Mouse (Mus musculus): ENCODE measurements at regions not wholly inside any gene's neighbourhood (a gene's known extent, or its start where the extent isn't known, plus 50 kb on each side); places are given as distances from the start of the nearest gene placed in this dataset.

DNA sequence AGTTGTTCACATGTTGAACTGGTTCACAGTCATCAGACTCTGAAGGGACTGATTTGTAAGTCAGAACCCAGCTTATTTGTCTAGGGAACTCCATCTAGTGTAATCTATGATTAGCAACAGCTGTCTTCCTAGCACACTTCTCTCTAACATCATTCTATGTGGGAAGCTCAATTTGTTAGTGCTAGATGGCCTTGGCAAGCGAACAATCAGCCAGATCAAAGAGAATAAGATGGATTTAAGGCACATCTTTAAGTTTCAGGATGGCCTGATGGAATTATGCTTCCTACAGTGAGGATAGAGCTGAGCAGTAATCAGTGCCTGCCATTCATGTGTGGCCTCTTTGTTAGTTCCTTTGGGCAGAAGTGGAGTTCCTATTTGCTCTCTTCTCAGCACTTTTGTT lies 183.1 kb upstream of the Pdcd1 start:
- no peak for DNase-seq
- intact Hi-C loops (cut with DNase I), result no loop called here

- DNase-seq, result no peak
- intact Hi-C loops (cut with DNase I), result no loop called here
These were observed 168.7 kb upstream of the Pdcd1 start for GRCm38 (mm10) chr1:94221006-94221405.

DNA sequence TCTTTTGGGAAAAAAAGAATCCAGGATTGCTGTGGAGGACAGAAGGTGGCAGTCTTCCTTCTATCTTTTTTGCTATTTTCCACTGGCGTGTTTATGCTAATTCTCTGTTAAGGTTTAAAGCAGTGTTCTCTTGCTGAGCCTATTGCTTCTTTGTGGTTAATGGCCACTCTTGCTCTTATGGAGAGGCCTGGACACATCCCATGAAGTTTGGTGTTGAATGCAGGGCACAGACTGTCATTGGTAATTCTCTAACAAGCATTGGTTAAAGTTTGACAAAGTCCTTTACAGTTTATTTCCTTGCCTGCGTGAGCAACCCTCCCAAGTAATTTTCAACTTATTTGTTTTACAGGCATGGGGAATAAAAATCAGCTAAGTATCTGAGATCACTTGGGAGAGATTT lies 165.1 kb upstream of the Pdcd1 start:
- intact Hi-C loops (cut with DNase I), result no loop called here
- no peak for DNase-seq

- intact Hi-C loops (cut with DNase I), result no loop called here
- no peak for DNase-seq
These were observed 156.6 kb upstream of the Pdcd1 start for GRCm38 (mm10) chr1:94208929-94209328.

DNA sequence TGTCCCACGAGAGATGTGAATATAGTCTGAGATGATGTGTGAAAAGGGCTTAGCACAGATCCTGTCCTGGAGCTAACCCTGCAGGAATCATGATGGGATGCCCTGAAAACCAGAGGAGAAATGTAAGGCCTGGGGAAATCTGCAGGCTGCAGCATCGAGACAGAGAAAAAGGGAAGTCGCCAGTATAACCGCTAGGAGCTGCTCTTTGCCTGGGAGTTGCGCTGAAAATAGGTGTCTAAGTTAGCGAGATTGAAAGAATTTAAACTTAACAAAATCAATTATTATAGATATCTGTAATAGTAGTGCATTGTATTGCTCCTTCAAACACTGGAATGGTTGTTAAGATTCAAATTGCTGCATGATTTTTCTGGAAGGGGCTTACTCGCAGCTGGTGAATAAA lies 155.5 kb upstream of the Pdcd1 start:
- intact Hi-C loops (cut with DNase I), result no loop called here
- no peak for DNase-seq

DNA sequence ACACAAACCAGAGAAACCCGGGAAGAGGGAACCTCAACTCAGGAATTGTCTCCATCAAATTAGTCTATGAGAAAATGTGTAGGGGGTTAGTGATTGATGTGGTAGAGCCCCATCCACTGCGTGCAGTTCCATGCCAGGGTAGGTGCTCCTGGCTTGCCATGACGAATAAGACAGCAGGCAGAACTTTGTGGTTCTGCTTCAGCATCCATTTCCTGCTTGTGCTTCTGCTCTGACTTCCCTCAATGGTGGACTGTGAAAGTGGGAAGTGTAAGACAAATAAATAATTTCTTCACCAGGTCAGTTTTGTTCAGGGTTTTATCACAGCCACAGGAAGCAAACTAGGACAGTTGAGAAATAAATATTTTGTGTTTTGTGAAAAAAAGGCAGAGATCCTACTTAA lies 150.9 kb upstream of the Pdcd1 start:
- DNase-seq, result no peak
- intact Hi-C loops (cut with DNase I), result no loop called here

DNA sequence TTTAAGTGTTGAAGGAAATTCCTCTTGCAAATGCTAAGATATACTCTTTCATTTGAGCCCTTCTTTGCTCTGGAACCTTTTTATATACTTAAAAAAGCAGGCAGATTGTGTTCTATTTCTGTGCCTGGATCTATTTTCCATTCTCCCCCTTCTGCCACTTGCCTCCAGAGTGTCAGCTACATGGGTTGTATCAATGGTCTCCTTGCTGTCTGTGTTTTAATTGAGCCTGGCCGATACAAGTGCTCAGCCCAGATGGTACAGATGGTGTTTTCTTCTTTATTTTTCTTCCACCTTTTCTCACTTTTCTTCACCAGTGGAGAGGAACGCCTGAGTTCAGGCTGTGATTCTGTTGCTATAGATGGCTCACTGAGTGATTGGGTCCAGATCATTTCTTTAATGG lies 131.5 kb upstream of the Pdcd1 start:
- no peak for DNase-seq

GRCm38 (mm10) chr1:94149958-94150357 lies 97.6 kb upstream of the Pdcd1 start:
- intact Hi-C loops (cut with DNase I), result loop anchor here (10.0 kb wide), 1 partner anchor 1165 kb away; the partner anchor contains the start of gene Fam174a
- no peak for DNase-seq

More for the DNA sequence above, 131.5 kb upstream of the Pdcd1 start:
- intact Hi-C loops (cut with DNase I), result no loop called here

DNA sequence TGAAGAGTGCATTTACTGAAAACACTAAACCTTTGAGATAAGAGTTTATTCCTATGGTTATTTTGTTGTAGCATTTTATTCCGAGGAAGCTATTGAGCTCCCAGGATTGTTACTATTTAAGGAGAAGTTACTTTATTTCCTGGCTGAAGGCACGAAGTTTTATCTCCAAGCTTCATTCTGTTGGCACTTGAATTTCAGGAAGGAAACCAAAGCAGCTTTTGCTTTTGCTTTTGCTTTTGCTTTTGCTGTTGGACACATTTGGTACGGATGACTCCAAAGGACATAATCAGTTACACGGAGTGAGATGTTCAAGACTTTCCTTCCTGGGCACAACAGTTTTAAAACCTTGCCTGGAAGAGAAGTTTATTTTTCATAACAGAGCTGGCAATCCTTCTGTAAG lies 94.7 kb upstream of the Pdcd1 start:
- intact Hi-C loops (cut with DNase I), result loop anchor here (10.0 kb wide), 1 partner anchor 1168 kb away; the partner anchor contains the start of gene Fam174a
- DNase-seq, result no peak

DNA sequence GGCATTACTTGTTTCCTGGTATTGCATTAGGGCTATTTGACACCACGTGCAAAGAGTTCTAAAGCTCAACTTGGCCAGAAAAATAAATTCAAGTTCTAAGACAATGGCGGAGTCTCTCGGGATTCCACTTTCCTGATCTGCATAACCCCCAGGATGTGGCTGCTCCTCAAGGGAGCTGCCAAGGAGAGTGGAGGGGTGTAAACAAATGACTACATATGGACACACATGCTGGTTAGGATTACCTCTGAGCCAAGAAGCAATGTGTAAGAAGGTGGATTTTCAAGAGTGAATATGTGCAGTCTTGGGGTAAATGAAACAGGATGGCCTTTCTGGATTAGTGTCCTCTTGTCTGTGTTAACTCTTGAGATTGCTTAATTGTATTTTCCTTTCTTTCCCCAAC lies 88.2 kb upstream of the Pdcd1 start:
- intact Hi-C loops (cut with DNase I), result loop anchor here (10.0 kb wide), 1 partner anchor 1174 kb away; the partner anchor contains the start of gene Fam174a

GRCm38 (mm10) chr1:94139445-94140062 lies 87.2 kb upstream of the Pdcd1 start:
- DNase-seq, result no peak
- intact Hi-C loops (cut with DNase I), result loop anchor here (10.0 kb wide), 1 partner anchor 1175 kb away; the partner anchor contains the start of gene Fam174a

More for the DNA sequence above, 88.2 kb upstream of the Pdcd1 start:
- DNase-seq, result no peak

- DNase-seq, result no peak
- intact Hi-C loops (cut with DNase I), result no loop called here
These were observed 84.4 kb upstream of the Pdcd1 start for GRCm38 (mm10) chr1:94136731-94137130.

Data from left cerebral cortex, postnatal 4 days (tissue).